Mouse (Mus musculus) heart, postnatal 4 days (tissue): Measurements from ENCODE around the gene Kansl3. TPM values are rescaled to one million over a fixed set of nuclear protein-coding genes. Genes with fewer than 3 reads are reported as not detected.

ENCODE experiments used
- DNase-seq: peaks from one replicate; pipeline ENCODE4 v3.0.0; 2021
- total RNA-seq, 2 experiments: library from RNA; stranded (reverse); gene quantifications; 2 replicates each; pipeline ENCODE4 v1.2.3; 2021

Kansl3 gene
- total RNA-seq, 2 experiments from 2014 or later = 69.1 to 74.2 TPM

GRCm38 (mm10) chr1:36321164-36321563 lies 47.8 kb downstream of the Kansl3 start:
- no peak for DNase-seq

DNA sequence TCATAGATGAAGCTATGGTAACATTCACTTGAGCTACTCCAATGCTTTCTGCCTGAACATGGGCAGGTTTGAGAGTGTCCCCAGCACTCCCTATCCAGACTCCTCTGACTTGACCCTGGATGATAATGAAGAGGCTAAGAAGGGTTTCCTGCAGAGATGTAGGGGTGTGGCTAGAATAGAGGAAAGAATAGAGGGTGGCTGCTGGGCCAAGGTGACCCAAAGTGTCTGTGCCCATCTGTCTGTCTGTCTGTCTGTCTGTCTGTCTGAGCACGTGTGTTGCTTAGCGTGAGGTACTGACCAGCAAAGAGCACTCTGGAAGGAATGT lies 53.2 kb downstream of the Kansl3 start:
- DNase-seq = no peak

DNA sequence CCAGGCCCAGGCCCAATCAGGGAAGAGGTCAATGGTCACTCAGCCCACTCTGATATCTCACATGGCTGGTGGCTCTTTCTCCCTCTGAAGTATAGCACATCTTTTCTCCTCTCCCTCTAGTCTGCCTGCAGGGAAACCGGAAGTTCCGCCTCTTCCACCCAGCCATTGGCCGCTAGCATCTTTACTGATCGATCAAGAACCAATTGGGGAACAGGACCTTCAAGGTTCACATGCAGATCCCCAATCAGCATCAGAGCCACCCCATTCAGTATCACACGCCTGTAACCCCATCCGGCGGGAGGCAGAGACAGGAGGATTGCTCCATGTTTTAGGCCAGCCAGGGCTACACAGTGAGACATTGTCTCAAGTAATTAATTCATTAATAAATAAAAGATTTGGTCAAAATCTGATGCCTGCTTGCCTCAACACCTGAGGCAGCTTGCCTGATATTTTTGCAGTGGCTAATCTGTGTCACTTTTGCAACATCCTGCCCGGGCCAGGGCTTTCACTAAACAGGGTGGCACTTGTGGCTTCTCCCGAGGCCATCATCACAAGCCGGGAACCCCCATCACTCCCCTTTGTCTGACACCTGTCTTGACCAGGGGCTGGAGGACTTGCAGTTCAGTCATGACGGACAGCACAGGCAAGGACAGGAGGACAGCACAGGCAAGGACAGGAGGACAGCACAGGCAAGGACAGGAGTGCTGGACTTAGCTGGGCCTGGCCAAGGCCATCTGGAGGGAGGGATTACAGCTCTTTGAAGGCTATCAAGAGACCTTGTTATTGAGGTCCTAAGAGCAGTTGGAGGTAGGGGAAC lies 53.8 kb downstream of the Kansl3 start:
- no peak for DNase-seq

DNA sequence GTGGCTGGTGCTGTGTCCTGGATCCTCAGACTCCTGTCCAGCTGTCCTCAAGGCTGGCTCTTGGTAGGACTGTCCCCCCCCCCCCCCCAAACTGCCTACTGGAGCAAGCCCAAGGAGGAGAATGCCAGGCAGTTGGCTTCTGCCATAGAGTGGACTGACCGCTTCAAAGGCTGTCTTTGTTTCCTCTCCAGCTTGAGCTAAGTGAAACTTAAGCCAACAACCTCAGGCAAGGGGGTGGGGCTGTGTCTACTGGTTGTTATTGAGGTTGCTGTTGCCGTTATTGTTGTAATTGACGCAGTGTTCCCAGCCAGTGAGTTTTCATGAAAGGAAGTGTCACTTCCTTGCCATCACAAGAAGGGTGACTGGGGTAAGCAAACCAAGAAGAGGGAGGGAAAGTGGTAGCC lies 59.5 kb downstream of the Kansl3 start:
- peak; percentile 55 for DNase-seq

DNA sequence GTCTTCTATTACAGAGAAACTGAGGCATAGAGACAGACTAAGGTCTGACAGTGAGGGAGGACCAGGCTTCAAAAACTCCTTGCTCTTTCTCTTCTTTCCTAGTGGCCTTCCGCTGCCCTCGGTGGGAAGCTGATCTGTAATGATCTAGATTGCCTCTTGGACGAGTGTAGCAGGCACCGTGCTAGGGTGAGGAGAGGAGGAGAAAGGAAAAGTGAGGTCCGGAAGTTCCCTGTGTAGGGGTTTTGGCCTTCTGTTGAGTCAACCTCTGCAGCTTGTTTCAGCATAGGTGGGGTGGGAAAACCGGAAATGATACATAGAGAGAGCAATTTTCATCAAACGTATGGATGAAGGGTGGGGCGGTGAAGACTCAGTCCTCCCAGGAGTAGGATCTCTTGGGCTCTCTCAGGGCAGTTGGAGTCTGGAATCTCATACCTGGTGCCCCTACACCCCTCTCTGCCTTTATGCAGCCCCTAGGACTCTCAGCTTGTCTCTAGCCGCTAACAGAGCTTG lies 60.0 kb downstream of the Kansl3 start:
- DNase-seq = no peak

DNA sequence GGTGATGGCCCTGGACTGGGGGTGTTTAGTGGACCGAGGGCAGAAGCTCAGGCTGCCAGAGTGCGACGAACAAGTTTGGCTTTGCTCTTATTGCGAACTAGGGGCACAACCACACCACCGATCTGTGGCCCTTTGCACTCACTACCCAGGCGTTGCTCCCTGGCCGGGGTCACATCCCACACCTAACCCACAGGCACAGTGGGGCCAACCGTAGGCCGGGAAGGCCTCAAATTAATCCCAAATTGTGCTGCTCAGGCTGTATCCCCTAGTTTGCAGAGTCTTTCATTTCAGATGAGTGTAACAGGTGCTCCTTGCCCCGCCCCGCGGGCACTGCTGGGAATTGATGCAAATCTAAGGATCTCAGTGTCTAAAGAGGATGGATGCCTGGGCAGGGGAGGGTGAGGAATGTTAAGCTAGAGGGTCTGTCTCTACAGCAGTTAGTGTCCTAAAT lies 60.5 kb downstream of the Kansl3 start:
- DNase-seq = no peak

- peak; percentile 90 for DNase-seq
Observed at GRCm38 (mm10) chr1:36307495-36308280, 61.3 kb downstream of the Kansl3 start, which contains the start of gene Arid5a. Gene Arid5a (plus strand): TSS chr1:36307733.

GRCm38 (mm10) chr1:36307121-36307494 lies 61.9 kb downstream of the Kansl3 start:
- DNase-seq = no peak

DNA sequence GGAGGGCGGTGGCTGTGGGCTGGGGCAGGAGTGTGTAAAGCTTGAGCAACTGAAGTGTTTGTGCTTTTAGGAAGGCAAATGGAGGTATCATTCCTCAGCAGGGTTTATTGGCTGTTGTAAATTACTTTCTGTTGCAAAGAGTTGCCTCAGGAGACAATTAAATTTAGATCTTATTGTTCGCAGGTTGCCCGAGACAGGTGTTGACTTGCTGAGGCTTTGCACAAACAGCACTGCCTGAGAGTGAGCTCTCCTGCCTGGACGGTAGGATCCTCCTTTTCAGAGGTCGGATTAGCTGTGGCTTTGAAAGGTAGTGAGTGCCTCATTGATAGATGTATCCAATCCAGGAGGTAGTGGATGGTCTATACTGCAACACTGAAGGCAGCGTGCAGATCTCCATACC lies 62.9 kb downstream of the Kansl3 start:
- DNase-seq = no peak

DNA sequence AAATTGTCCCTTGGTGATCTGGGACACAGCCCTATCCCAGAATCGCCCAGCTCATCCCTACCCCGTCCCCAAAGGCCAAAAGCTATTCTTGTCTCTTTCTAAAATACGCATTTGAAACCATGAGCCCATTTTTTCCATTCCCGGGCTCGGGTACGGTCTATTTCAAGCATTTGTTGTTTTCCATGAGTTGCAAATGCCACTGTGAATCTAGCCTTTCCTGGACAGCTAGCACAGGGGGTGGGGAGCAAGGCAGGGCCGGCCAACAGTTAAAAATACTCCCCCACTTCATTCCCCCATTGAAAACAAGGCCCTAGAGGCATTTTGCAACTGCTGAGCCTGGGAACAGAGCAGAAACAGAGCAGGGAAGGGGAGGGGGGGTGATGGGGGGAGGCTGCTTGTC lies 64.2 kb downstream of the Kansl3 start:
- peak; percentile 56 for DNase-seq

GRCm38 (mm10) chr1:36303381-36304320 lies 65.3 kb downstream of the Kansl3 start:
- peak; percentile 93 for DNase-seq

DNA sequence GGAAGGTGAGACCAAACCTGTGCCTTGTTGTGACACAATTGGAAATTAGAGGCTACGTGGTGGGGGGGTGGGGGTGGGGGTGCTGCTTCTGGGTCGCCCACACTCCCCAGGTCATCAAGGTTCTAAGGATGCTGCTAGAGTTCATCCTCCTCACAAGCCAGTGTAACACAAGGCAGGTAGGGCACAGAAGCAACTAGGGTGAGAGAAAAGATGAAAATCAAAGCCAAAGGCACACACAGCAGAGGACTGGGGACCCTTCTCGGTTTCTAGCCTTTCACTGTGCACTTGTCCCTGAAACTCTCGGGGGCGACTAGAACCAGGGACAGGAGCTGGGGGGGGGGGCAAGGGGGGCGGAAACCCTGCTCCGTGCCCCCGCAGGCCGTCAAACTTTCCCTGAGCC lies 66.0 kb downstream of the Kansl3 start:
- no peak for DNase-seq

- no peak for DNase-seq
Observed at GRCm38 (mm10) chr1:36302273-36302672, 66.7 kb downstream of the Kansl3 start.

- no peak for DNase-seq
Observed at GRCm38 (mm10) chr1:36300486-36300885, 68.5 kb downstream of the Kansl3 start.

GRCm38 (mm10) chr1:36299676-36300075 lies 69.3 kb downstream of the Kansl3 start:
- no peak for DNase-seq

GRCm38 (mm10) chr1:36299126-36299525 lies 69.9 kb downstream of the Kansl3 start:
- DNase-seq = no peak

DNA sequence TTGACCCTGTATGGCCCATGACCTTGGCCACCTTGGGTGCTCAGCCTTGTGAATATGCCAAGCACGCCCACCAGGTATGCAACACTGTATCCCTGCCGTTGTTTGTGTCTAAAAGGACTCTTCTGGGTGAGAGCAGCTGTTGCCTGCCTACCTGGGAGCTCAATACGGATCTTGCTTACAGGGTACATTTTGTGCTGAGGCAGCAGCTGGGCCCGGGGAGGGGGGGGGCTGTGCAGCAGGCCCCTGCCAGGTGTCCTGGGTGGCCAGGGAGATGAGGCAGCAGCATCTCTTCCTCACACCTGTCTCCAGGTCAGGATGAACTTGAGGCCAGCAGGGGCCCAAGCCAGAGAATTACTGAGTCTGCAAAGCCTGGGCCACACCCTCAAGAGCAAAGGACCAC lies 70.9 kb downstream of the Kansl3 start:
- no peak for DNase-seq

DNA sequence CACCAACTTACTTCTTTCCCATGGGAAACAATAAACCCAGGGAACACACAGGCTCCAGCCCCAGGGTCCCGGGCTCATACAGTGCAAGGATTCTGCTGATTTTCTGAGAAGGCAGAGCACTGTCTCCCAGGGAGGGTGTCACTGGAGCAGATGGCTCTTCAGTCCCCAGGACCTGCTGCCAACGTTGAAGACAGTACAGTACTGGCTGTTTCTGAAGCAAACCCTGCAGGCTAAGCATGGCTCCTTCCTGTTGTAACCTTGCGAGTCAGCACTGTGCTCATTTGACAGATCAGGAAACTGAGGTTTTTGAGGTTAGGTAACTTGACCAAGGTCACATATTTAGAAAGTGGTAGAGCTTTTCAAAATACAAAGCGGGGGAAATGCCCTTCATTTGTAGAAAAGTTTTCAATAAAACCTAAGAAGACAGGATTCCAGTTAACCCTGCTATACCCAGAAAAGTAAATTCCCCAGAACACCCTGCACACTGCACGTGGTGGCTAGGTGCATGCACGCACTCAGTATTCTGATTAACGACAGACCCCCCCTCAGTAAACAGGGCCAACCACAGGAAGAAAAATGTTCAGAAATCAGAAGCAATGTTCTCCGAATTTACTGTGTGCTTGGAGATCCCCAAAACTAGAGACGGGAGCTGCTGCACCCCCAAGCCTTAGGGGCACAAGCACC lies 72.4 kb downstream of the Kansl3 start:
- no peak for DNase-seq

DNA sequence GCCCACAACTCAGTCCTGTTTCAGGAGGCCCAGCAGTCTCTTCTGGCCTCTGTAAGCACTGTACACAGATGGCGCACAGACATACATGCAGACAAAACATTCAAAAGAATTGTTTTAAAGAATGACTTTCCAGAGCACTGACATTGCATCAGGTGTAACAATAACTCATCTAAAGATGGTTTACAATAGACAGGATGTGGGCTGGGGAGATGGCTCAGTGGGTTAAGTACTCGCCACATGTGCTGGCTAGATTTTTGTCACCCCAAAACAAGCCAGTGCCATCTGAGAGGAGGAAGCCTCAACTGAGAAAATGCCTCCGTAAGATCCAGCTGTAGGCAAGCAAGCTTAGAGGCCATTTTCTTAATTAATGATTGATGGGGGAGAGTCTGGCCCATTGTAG lies 74.6 kb downstream of the Kansl3 start:
- DNase-seq = no peak

GRCm38 (mm10) chr1:36293470-36293869 lies 75.5 kb downstream of the Kansl3 start:
- no peak for DNase-seq
